Mouse (Mus musculus) cortical plate, adult 2 months (tissue): ENCODE results near the gene Rnf149.

Experiments
- CTCF ChIP-seq: fragments of 200-500 bp; IDR thresholded peaks from 2 replicates; pipeline ENCODE4 v1.5.1; 2011; ENCODE audit warnings: mild to moderate bottlenecking, control low read depth, low read length; ENCODE audit not compliant: insufficient read depth; ENCODE audit errors: extremely low read depth
- POLR2A ChIP-seq: fragments of 200-500 bp; IDR thresholded peaks from 2 replicates; pipeline ENCODE4 v1.6.1; 2011; ENCODE audit warnings: mild to moderate bottlenecking, low read length, control low read depth; ENCODE audit not compliant: insufficient read depth; ENCODE audit errors: extremely low read depth

DNA sequence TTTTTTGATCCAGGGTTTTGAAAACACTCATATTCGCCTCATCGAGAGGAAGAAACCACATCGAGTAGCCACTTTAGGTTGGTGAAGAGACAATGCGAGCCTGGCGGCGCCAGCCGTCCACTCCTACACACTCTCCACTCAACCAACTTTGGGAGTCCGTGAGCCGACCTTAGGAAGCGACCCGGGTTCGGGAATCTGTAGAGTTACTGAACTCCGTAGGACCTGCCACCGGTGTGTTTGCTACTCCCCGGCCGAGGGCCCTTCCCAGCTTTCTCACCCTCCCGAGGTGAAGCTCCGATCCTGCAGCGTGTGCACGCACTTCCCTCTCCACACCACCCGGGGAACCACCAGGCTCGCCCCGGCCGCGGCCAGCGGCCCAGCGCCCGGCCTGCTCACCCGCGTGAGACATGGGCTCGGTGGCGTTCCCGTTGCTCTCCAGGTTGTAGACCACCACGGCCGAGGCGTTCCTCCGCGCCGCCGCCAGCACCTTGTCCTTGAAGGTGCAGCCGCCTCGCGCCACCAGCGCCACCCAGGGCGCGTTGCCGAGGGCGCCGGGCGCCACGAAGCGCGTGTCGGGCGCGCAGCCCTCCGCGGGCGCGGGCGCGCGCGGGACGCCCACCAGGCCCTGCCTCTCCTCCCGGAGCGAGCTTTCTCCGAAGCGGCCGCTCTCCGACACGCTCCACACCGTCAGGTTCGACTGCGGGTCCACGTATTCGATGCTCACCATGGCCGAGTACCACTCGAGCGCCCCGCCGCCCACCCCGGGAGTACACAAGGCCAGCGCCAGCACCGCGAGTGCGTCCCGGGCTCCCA, 568 bp downstream of the Rnf149 start:
- TF ChIP-seq CTCF = no peak
- no peak for TF ChIP-seq POLR2A
